Mouse (Mus musculus) c-Kit-positive CD71-negative TER-119-negative erythroid progenitor cells, embryonic 14.5 days (primary cell): Measurements from ENCODE around the gene Ttc17.

Experiments
- DNase-seq: peaks from one replicate; pipeline ENCODE4 v3.0.0-alpha.2; 2013; ENCODE audit warnings: low read depth

The Ttc17 gene

GRCm38 (mm10) chr2:94297467-94297866 is 109.0 kb downstream of the Ttc17 start:
- no peak for DNase-seq

- peak; percentile 32 for DNase-seq
Observed at GRCm38 (mm10) chr2:94290483-94290882, 116.0 kb downstream of the Ttc17 start.

GRCm38 (mm10) chr2:94289659-94290058 is 116.8 kb downstream of the Ttc17 start:
- DNase-seq = no peak

- no peak for DNase-seq
Observed at GRCm38 (mm10) chr2:94289169-94289568, 117.3 kb downstream of the Ttc17 start.

- DNase-seq = no peak
Observed at GRCm38 (mm10) chr2:94288086-94288485, 118.4 kb downstream of the Ttc17 start.

- DNase-seq = no peak
Observed at GRCm38 (mm10) chr2:94287435-94287834, 119.1 kb downstream of the Ttc17 start.

- no peak for DNase-seq
Observed at GRCm38 (mm10) chr2:94283526-94283925, 123.0 kb downstream of the Ttc17 start.

- no peak for DNase-seq
Observed at GRCm38 (mm10) chr2:94279596-94279995, 126.9 kb downstream of the Ttc17 start.

- no peak for DNase-seq
Observed at GRCm38 (mm10) chr2:94276103-94276502, 130.4 kb downstream of the Ttc17 start.

GRCm38 (mm10) chr2:94275658-94276057 is 130.8 kb downstream of the Ttc17 start:
- no peak for DNase-seq

GRCm38 (mm10) chr2:94273154-94274021 is 133.1 kb downstream of the Ttc17 start:
- peak; percentile 26 for DNase-seq

GRCm38 (mm10) chr2:94271176-94271575 is 135.3 kb downstream of the Ttc17 start:
- DNase-seq = no peak

- DNase-seq = no peak
Observed at GRCm38 (mm10) chr2:94268835-94269234, 137.7 kb downstream of the Ttc17 start.

- no peak for DNase-seq
Observed at GRCm38 (mm10) chr2:94267213-94267850, 139.2 kb downstream of the Ttc17 start.

- no peak for DNase-seq
Observed at GRCm38 (mm10) chr2:94266381-94267160, 139.9 kb downstream of the Ttc17 start.

- no peak for DNase-seq
Observed at GRCm38 (mm10) chr2:94265221-94266191, 141.0 kb downstream of the Ttc17 start.

- no peak for DNase-seq
Observed at GRCm38 (mm10) chr2:94264631-94265098, 141.8 kb downstream of the Ttc17 start.

- no peak for DNase-seq
Observed at GRCm38 (mm10) chr2:94264006-94264405, 142.5 kb downstream of the Ttc17 start.

GRCm38 (mm10) chr2:94263530-94263937 is 143.0 kb downstream of the Ttc17 start:
- DNase-seq = no peak

GRCm38 (mm10) chr2:94262917-94263529 is 143.5 kb downstream of the Ttc17 start:
- DNase-seq = no peak

- DNase-seq = no peak
Observed at GRCm38 (mm10) chr2:94254102-94254501, 152.4 kb downstream of the Ttc17 start.
